Mouse (Mus musculus) hindbrain, embryonic 10.5 days (tissue): Measurements from ENCODE around the gene Mthfsd. TPM values are rescaled to one million over a fixed set of nuclear protein-coding genes. Genes with fewer than 3 reads are reported as not detected.

Source experiments
- DNase-seq: peaks from one replicate; pipeline ENCODE4 v3.0.0-alpha.2; 2017; ENCODE audit warnings: low spot score
- H3K27ac ChIP-seq: fragments of 300-500 bp; sonication (generic); 2 replicates; pipeline ENCODE4 v1.5.1; 2016; ENCODE audit warnings: mild to moderate bottlenecking, moderate library complexity
- H3K27me3 ChIP-seq: fragments of 300-500 bp; sonication (generic); 2 replicates; pipeline ENCODE4 v1.6.1; 2016; ENCODE audit warnings: mild to moderate bottlenecking; ENCODE audit not compliant: poor library complexity, insufficient read depth, severe bottlenecking
- H3K36me3 ChIP-seq: fragments of 300-500 bp; sonication (generic); 2 replicates; pipeline ENCODE4 v1.6.1; 2016; ENCODE audit warnings: mild to moderate bottlenecking, moderate library complexity
- H3K4me1 ChIP-seq: fragments of 300-500 bp; sonication (generic); replicated peaks from 2 replicates; pipeline ENCODE4 v1.6.1; 2016; ENCODE audit warnings: mild to moderate bottlenecking
- H3K4me3 ChIP-seq: fragments of 300-500 bp; sonication (generic); 2 replicates; pipeline ENCODE4 v1.5.1; 2016; ENCODE audit warnings: mild to moderate bottlenecking, moderate library complexity
- H3K9me3 ChIP-seq: fragments of 300-500 bp; sonication (generic); 2 replicates; pipeline ENCODE4 v1.6.1; 2016; ENCODE audit warnings: mild to moderate bottlenecking, moderate library complexity
- WGBS: fragments of 180-500 bp; shearing (Covaris S2); methylation state at CpG from one replicate; pipeline ENCODE4 v1.1.7; 2016; 5-methylcytosine and 5-hydroxymethylcytosine counted together
- polyA plus RNA-seq: library from polyadenylated mRNA; unstranded; fragments of >200 nt; fragmentation: Nextera tagmentation; extraction: Ambion mirVana; gene quantifications from 2 replicates; pipeline ENCODE4 v1.2.1, GENCODE M21; 2016

Mthfsd gene
- polyA plus RNA-seq, 1 experiment from 2014 or later = 68.2 TPM

DNA sequence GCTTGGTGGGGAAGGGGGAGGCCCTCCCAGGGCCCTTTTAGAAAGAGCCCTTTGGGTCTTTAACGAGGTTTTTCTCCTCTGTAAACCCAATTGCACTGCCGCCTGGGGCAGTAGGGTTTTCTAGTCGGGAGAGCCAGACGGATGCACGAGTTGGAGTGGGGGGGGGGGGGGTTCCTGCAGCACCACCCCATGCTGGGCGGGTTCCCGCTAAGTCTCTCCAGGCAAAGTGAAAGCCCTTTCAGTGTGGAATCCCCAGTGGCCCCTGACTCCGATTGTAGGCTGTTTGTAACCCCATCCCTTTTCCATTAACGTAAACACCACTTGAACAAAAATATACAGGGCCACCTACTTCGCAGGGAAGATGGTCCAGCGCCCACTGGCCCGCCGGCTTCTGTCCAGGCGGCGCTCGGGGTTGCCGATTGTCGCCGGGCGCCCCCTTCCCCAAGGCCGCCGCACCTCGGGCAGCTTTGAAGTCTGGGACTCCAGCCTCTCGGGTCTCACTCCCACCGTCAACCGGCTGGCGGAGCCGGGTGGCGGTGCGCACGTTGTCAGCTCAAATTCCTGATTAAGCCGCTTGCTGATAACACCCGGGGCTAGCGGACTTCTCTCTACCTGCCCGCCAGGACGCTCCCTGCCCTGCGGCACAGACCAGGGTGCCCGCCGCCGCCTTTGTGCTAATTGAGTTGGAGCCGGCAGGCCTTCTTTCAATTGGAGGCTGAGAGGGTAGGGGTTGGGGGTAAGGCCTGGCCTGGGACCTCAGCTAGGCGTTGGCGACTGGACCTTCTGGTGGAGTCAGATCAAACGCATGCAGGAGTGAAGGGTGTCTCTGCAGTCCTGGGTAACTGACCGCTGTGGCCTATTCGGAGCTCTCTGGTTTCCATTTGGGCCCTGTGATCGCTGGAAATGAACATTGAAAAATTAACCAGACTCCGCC, 34.8 kb downstream of the Mthfsd start:
- H3K36me3 ChIP-seq = no peaks in the 10 kb centered on the region
- peak; percentile 53 for DNase-seq
- H3K9me3 ChIP-seq = no peaks in the 10 kb centered on the region
- H3K4me3 ChIP-seq = peak overlapping the region; percentile 25
- WGBS = under 1% methylated on average over 48 of the region's 48 CpGs
- no peak overlapping the region for H3K27ac ChIP-seq
- peaks cover 27% of the 10 kb centered on the region for H3K4me1 ChIP-seq
- peaks cover 100% of the 10 kb centered on the region for H3K27me3 ChIP-seq

DNA sequence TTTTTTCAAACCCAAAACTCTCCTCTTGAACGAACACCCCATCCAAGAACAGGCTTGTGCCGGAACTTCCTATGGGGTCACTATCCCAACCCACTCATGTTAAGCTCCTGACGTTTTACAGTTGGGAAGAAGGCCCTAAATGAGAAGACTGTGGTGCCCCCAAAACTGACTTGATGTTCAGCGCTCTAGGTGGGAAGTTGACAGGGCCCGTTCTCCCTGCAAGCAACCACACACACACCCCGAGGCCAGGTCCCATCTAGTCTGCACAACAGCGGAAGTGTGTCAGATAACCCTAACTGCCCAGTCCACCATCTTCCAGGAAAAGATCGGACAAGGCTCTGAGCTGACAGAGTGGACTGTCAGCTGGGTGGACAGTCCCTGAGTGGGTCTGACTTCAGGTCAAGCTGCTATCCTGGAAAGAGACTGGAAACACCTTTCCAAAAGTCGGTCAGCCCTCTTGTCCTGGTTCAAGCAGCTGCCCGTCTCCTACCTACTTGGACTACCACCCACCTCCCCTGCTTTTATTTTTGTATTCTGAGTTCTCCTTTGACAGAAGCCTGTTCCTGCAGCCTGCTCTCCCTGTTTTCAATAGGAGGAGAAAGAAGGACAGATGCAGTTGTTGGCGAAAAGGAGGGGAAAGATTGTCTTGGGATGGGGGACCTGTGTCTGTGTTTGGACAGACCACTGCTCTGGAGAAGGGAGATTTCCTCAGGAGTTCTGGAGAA, 35.6 kb downstream of the Mthfsd start:
- Histone ChIP-seq H3K27ac (no peak overlapping the region), H3K4me3 (no peak overlapping the region), H3K4me1 (peaks cover 27% of the 10 kb centered on the region), H3K9me3 (no peaks in the 10 kb centered on the region), H3K27me3 (peaks cover 99% of the 10 kb centered on the region), H3K36me3 (no peaks in the 10 kb centered on the region)
- 9% methylated on average over 11 of the region's 11 CpGs for WGBS
- peak; percentile 16 for DNase-seq

DNA sequence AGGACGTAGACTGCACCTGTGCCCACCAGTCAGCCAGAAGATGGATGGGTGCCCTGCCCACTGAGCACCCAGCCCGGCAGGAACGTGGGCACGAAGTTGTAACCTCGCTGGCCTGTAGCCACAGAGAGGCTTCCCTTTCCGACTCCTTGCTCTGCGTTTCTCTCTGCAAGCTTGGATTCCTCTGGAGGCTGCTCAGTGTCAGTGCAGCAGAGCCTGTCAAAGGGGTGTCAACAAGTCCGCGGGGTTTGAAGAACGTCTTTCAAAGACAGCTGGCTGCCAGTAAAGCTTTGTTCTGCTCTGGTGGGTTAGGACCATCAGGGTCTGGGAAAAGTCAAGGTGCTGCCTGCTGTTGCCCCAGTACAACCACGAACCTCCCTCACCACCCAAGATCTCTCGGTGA, 36.7 kb downstream of the Mthfsd start:
- Histone ChIP-seq H3K4me3 (no peak overlapping the region), H3K9me3 (no peaks in the 10 kb centered on the region), H3K36me3 (no peaks in the 10 kb centered on the region), H3K27ac (no peak overlapping the region), H3K27me3 (peaks cover 99% of the 10 kb centered on the region), H3K4me1 (peaks cover 27% of the 10 kb centered on the region)
- DNase-seq = peak; percentile 35
- WGBS = 2% methylated on average over 12 of the region's 12 CpGs

DNA sequence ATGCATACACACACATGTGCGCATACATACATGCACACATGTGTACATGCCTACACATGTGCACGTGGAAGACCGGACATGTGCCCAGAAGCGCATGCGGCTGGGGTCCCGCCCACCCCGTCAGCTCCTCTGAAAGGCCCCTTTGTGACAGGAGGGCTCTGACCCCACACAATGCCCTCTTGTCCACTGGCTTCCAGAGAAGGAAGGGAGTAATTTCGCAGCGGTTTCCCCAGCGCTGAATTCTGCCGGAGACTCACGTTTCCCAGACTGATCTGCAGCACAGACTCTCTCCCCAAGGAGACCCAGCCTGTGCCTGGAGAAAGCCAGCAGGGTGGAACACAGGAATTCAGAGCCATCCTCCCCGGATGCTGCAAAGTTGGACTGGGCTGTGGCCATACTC, 44.5 kb downstream of the Mthfsd start:
- no peaks in the 10 kb centered on the region for H3K9me3 ChIP-seq
- WGBS = 25% methylated on average over 13 of the region's 13 CpGs
- DNase-seq = peak; percentile 63
- H3K27me3 ChIP-seq = peaks cover 95% of the 10 kb centered on the region
- H3K27ac ChIP-seq = peak overlapping the region; percentile 64; the same call in 1 of the 2 replicates
- H3K4me3 ChIP-seq = peak overlapping the region; percentile 14; the same call in 1 of the 2 replicates
- H3K36me3 ChIP-seq = no peaks in the 10 kb centered on the region
- peaks cover 25% of the 10 kb centered on the region for H3K4me1 ChIP-seq

DNA sequence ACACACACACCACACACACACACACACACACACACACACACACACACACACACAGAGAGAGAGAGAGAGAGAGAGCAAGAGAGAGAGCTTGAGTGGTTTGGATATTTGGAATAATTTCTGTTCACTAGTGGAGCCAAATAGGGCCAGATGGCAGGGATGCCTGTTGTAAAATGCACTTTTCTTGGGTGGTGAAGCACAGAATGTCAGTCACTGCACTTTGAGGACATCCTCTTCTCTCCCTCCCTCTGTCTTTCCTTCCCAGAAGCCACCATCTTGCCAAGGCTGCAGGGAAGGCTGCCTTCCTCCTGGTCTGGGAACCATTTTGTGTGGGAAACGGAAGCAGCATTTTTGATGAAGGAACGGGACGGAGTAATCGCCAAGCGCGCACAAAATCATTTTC, 45.7 kb downstream of the Mthfsd start:
- H3K4me3 ChIP-seq = no peak overlapping the region
- H3K4me1 ChIP-seq = peaks cover 25% of the 10 kb centered on the region
- H3K27ac ChIP-seq = no peak overlapping the region
- no peaks in the 10 kb centered on the region for H3K36me3 ChIP-seq
- peaks cover 96% of the 10 kb centered on the region for H3K27me3 ChIP-seq
- 84% methylated on average over 6 of the region's 6 CpGs for WGBS
- no peaks in the 10 kb centered on the region for H3K9me3 ChIP-seq
- DNase-seq = no peak

DNA sequence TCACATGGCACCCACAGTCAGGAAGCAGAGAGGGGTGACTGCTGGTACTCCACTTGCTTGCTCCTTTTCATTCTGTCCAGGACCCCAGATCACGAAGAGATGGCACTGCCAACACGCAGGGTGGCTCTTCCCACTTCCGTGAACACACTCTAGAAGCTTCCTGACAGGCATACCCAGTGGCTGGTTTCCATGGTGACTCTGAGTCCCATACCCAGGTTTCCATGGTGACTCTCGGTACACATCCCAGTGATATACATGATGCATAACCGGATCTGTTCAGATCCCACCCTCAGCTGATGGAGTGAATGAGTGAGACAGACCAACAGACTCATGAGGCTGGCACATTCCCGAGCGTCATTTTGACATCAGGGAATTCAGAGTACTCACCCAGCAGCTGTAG, 49.1 kb downstream of the Mthfsd start:
- peaks cover 19% of the 10 kb centered on the region for H3K4me1 ChIP-seq
- H3K36me3 ChIP-seq = no peaks in the 10 kb centered on the region
- peaks cover 92% of the 10 kb centered on the region for H3K27me3 ChIP-seq
- WGBS = 75% methylated on average over 7 of the region's 7 CpGs
- DNase-seq = no peak
- no peak overlapping the region for H3K27ac ChIP-seq
- H3K4me3 ChIP-seq = no peak overlapping the region
- H3K9me3 ChIP-seq = no peaks in the 10 kb centered on the region

- Histone ChIP-seq H3K9me3 (no peaks in the 10 kb centered on the region), H3K36me3 (no peaks in the 10 kb centered on the region), H3K4me1 (peaks cover 11% of the 10 kb centered on the region), H3K27me3 (peaks cover 88% of the 10 kb centered on the region), H3K4me3 (no peak overlapping the region), H3K27ac (no peak overlapping the region)
- no peak for DNase-seq
- WGBS = 81% methylated on average over 9 of the region's 9 CpGs
Measured at GRCm38 (mm10) chr8:121058081-121058480, 50.1 kb downstream of the Mthfsd start.

DNA sequence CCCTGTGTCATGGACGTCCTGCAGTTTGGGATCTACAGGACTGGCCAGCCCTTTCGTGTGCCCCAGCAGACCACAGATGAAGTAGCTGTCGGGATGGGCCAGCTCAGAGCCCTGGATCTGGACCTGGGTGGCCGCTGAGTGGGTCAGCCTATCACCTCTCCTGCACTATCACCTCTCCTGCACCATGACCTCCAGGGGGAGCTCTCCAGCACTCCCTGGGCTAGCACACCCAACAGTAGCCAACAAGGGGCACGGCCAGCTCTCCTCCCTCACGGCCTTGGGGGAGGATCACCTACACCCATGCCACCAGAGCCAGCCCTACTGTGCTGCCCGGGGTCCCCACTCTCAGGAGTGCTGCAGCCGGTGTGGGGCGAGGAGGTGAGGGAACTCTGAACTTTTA, 60.8 kb downstream of the Mthfsd start:
- WGBS = 72% methylated on average over 9 of the region's 9 CpGs
- H3K4me3 ChIP-seq = no peak overlapping the region
- DNase-seq = no peak
- no peaks in the 10 kb centered on the region for H3K36me3 ChIP-seq
- H3K27me3 ChIP-seq = peaks cover 15% of the 10 kb centered on the region
- H3K27ac ChIP-seq = no peak overlapping the region
- peaks cover 6% of the 10 kb centered on the region; the same call in 1 of the 2 replicates for H3K4me1 ChIP-seq
- H3K9me3 ChIP-seq = no peaks in the 10 kb centered on the region

DNA sequence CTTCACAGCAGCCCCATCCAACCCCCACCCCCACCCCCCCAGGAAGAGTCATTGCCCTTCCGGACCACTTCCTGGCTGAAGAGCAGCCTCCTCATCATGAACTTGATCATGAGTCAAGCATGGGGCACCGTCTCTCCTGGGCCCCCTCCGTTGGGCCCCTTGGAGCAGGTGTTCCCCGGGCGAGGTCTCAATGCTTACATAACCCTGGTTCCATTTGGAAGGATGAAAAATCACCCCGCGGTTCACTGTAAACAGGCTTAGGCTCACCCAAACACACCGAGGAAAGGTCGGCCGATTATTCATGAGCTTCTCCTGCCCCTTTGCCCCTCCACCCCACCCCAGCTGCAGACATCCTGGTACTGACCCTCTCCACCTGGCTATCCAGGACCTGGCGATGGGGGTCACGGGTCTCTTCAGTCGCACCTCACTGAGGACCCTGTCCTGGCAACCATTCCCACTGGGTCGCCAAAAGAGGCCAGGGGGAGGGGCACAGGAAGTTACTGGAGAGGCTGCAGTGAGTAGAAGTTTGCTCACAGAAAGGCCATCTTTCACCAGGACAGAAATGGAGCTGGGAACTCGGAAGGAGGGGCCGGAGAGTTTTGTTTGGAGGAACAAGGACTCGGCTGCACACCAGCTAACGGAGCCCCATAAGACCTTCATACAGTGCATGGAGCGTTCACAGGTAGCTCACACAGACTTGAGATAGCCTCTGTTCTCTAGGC, 64.3 kb downstream of the Mthfsd start:
- peaks cover 22% of the 10 kb centered on the region for H3K27me3 ChIP-seq
- H3K9me3 ChIP-seq = no peaks in the 10 kb centered on the region
- H3K4me3 ChIP-seq = no peak overlapping the region
- no peak for DNase-seq
- H3K4me1 ChIP-seq = peaks cover 6% of the 10 kb centered on the region; the same call in 1 of the 2 replicates
- no peaks in the 10 kb centered on the region for H3K36me3 ChIP-seq
- 65% methylated on average over 19 of the region's 19 CpGs for WGBS
- H3K27ac ChIP-seq = no peak overlapping the region

Other genes starting within 250 kb of the Mthfsd start
- 3.9 and 4.9 TPM in 2 replicates for gene Foxf1, start 24.0 kb downstream of the Mthfsd start, polyA plus RNA-seq
- gene Foxc2, start 7.8 kb upstream of the Mthfsd start, polyA plus RNA-seq = 7.0 and 13.7 TPM in 2 replicates
- gene Foxl1, start 19.5 kb upstream of the Mthfsd start, polyA plus RNA-seq = 1.6 and 3.5 TPM in 2 replicates